8 mouse cellular contexts compared by ENCODE assay signal in genomic region chr4:95050518-95051278, GRCm38 (mm10). TPM values are rescaled to one million over a fixed set of nuclear protein-coding genes. Genes with fewer than 3 reads are reported as not detected.
DNase-seq lines count a peak whose midpoint lies in the region; ATAC-seq lines count a peak whose summit lies in the region.

No protein-coding gene starts in this region.

- no peak for ATAC-seq in intestine, embryonic 14.5 days (replicated peaks; ENCODE audit: low FRiP score, low TSS enrichment, low read depth)

- peak; percentile 88 for DNase-seq in NIH3T3 (ENCODE audit: low read depth)
- peak; percentile 68 to 69 for DNase-seq in cerebellum, postnatal 36 days
- DNase-seq in gastrocnemius, postnatal 10 days: peak; percentile 76
- peak; percentile 83 for DNase-seq in intestine, embryonic 14.5 days (ENCODE audit: low spot score)
- DNase-seq in left cerebral cortex, postnatal 10 days (ENCODE audit: extremely low spot score in 1 of 2, low spot score in 2 of 2): peak; percentile 64 to 84
- DNase-seq in right cerebral cortex, postnatal 14 days: peak; percentile 78
- DNase-seq in urinary bladder, postnatal 14 days (ENCODE audit: low spot score): peak; percentile 82

- H3K4me2 ChIP-seq in intestine, embryonic 14.5 days (ENCODE audit: low read length): peak overlapping the region; percentile 81

- peak overlapping the region; percentile 95 for H3K4me3 ChIP-seq in intestine, embryonic 14.5 days (ENCODE audit: low read depth, low read length)
- H3K4me3 ChIP-seq in megakaryocyte, embryonic 14.5 days (replicated peaks): peak overlapping the region; percentile 99

- intact Hi-C loops in left cerebral cortex, postnatal 10 days (cut with DNase I): loop anchor here (5.0 to 10.0 kb wide), 3 partner anchors 112 to 694 kb away; partner anchors contain the start of gene Fggy

- H3K27me3 ChIP-seq in intestine, embryonic 14.5 days (replicated peaks; ENCODE audit: control insufficient read depth, insufficient read depth, low read length): no peaks in the 10 kb centered on the region
- no peaks in the 10 kb centered on the region for H3K27me3 ChIP-seq in megakaryocyte, embryonic 14.5 days (replicated peaks)

- under 1% methylated on average over 70 of the region's 70 CpGs for WGBS in intestine, embryonic 14.5 days

- H3K9ac ChIP-seq in intestine, embryonic 14.5 days (ENCODE audit: low read length): peak overlapping the region; percentile 98

- H3K27ac ChIP-seq in intestine, embryonic 14.5 days (ENCODE audit: low read depth): peak overlapping the region; percentile 100

- H3K9me3 ChIP-seq in intestine, embryonic 14.5 days (ENCODE audit: control insufficient read depth, low read length): no peaks in the 10 kb centered on the region
- H3K9me3 ChIP-seq in megakaryocyte, embryonic 14.5 days: no peaks in the 10 kb centered on the region

- H3K36me3 ChIP-seq in intestine, embryonic 14.5 days (ENCODE audit: control insufficient read depth, insufficient read depth, low read length): no peaks in the 10 kb centered on the region; the same call in 1 of the 2 replicates
- peaks cover 5% of the 10 kb centered on the region for H3K36me3 ChIP-seq in megakaryocyte, embryonic 14.5 days (replicated peaks; ENCODE audit: low read length)

- H3K4me1 ChIP-seq in intestine, embryonic 14.5 days (replicated peaks; ENCODE audit: control insufficient read depth, insufficient read depth, low read length): peaks cover 27% of the 10 kb centered on the region
- peaks cover 41% of the 10 kb centered on the region for H3K4me1 ChIP-seq in megakaryocyte, embryonic 14.5 days

RNA-seq across cellular contexts. Expression of gene Jun, which starts 1.3 kb away (rescaled TPM):
- total RNA-seq in gastrocnemius, postnatal 10 days (2021): 100 to 1,000 TPM in 1 of 2 experiments, 10 to 100 TPM in 1; 31.5 to 100 TPM
- polyA plus RNA-seq in intestine, embryonic 14.5 days (2014; fragmentation: Nextera tagmentation; extraction: Ambion mirVana): 56.0 and 61.7 TPM in 2 replicates
- total RNA-seq in left cerebral cortex, postnatal 10 days (2021): 10 to 100 TPM; 38.0 to 39.8 TPM
- polyA plus RNA-seq in megakaryocyte, embryonic 14.5 days (2012; ENCODE audit: insufficient read depth, low replicate concordance): 157 and 392 TPM in 2 replicates
